Mouse (Mus musculus): Measurements from ENCODE around the gene Ncstn. TPM values are rescaled to one million over a fixed set of nuclear protein-coding genes. Genes with fewer than 3 reads are reported as not detected.
A peak's percentile ranks its signal among the peaks of the same experiment; 100 is the strongest.

The Ncstn gene
- polyA plus RNA-seq, 1 experiment from 2014 or later = 129 TPM

DNA sequence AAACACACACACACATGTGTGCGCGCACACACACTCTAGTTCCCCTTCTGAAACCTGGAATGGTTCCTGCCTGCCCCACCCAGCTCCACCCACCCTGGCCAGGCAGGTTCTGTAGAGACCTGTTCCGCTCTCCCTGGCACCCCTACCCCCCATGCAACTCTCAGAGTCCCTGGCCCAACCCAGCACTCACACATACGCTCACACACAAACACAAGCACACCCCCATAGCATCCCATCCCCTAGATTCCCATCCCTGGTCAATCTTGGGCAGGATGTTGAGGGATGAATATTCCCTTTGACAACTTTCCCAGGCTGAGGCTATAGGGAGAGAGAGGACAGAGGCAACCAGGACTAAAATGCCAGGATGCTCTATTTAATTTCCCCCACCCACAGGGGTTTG, 63.3 kb downstream of the Ncstn start:
- H3K4me2 ChIP-seq (ENCODE audit: low read length) = no peak overlapping the region
- TF ChIP-seq CTCF (IDR thresholded peaks at IDR 0.05; ENCODE audit: low read depth) = no peak
- peaks cover 32% of the 10 kb centered on the region for H3K4me1 ChIP-seq (replicated peaks; ENCODE audit: insufficient read depth, low read length)
- H3K27me3 ChIP-seq (ENCODE audit: insufficient read depth, low read length) = no peaks in the 10 kb centered on the region
- WGBS = 93% methylated on average over 4 of the region's 4 CpGs
- no peak overlapping the region for H3K9ac ChIP-seq (ENCODE audit: low read depth, low read length)
- H3K36me3 ChIP-seq (ENCODE audit: insufficient read depth, low read length) = no peaks in the 10 kb centered on the region
- H3K27ac ChIP-seq = no peak overlapping the region
- no peak for DNase-seq (ENCODE audit: low spot score)
- ATAC-seq (replicated peaks; ENCODE audit: low FRiP score, low read depth) = 0 out of 2 replicates have a peak, but pooled peaks have one; percentile 15
- no peaks in the 10 kb centered on the region for H3K9me3 ChIP-seq (replicated peaks; ENCODE audit: low read length)
- H3K4me3 ChIP-seq (replicated peaks; ENCODE audit: low read depth, low read length) = no peak overlapping the region

DNA sequence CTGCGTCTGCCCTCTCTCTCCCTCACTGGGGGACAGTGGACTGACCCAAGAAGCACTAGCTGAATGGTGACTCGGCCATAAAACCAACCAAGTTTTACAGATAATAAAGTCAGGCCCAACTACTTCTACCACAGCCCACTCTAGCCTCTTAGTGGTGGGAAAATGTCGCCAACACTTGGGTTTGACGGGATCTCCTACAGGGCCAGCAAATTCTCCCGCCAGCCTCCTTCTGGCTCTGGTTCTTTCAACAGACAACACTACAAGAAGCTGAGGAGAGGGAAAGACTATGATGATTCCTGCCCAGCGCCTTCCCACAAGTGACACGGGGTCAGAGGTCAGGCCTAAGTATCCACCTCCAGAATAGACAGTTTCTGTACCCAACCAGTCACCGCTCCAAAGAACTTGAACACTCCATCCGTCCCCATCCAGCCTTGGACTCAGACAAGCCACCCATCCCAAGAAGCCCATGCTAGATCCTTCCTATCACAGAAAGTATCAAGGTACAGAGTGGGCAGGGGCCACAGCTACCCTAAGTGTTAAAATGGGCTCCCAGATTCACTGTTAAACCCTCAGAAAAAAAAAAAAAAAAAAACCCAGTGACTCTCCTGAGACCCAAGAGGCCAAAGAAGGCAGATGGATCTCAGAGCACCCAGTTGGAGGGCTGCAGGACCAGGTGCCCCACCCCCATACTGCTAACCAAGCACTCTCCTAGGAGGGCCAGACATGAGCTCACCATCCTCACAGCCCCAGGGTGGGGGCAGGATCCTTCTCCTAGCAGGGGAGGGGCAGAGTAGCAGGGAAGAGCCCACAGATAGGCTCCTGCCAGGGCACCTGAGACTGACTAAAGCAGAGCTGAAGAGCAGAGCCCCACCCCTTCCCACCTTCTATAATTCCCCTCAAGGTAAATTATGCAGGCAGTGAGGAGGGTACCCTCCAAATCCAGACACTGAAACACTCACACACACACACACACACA, 64.0 kb downstream of the Ncstn start:
- Histone ChIP-seq H3K4me1 (replicated peaks; ENCODE audit: insufficient read depth, low read length) (peaks cover 28% of the 10 kb centered on the region), H3K36me3 (ENCODE audit: insufficient read depth, low read length) (no peaks in the 10 kb centered on the region), H3K4me3 (replicated peaks; ENCODE audit: low read depth, low read length) (no peak overlapping the region), H3K27me3 (ENCODE audit: insufficient read depth, low read length) (no peaks in the 10 kb centered on the region), H3K9ac (ENCODE audit: low read depth, low read length) (no peak overlapping the region), H3K27ac (no peak overlapping the region), H3K4me2 (ENCODE audit: low read length) (no peak overlapping the region), H3K9me3 (replicated peaks; ENCODE audit: low read length) (no peaks in the 10 kb centered on the region)
- no peak for DNase-seq (ENCODE audit: low spot score)
- WGBS = 84% methylated on average over 9 of the region's 9 CpGs
- no peak for ATAC-seq (replicated peaks; ENCODE audit: low FRiP score, low read depth)
- TF ChIP-seq CTCF (IDR thresholded peaks at IDR 0.05; ENCODE audit: low read depth) = no peak

DNA sequence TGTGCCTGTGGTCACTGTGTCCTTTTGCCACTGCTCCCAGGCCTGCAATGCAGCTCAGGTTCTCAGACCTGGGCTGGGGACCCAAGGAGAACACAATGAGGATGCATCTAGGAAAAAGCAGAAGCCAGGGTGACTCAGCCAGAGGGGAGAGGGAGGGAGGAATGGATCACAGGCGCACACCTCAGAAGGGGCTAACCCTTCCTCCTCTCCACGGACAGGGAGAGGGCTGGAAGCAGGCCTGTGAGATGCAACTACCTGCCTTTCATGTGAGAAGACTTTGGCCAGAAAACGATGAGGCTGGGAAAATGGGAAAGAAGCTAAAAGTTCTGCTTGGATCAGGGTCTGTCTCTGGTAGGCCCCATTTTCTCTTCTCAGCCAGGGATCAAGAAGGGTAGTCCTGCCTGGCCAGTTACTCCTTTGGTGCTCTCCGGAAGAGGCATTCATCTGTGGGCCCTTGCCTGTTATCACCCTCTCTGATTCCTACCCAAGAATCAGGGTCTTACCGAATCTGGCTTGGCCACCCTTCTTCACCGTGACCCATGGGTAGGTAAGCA, 65.0 kb downstream of the Ncstn start:
- no peak overlapping the region for H3K27ac ChIP-seq
- H3K4me1 ChIP-seq (replicated peaks; ENCODE audit: insufficient read depth, low read length) = peaks cover 28% of the 10 kb centered on the region
- no peaks in the 10 kb centered on the region for H3K36me3 ChIP-seq (ENCODE audit: insufficient read depth, low read length)
- no peak overlapping the region for H3K4me3 ChIP-seq (replicated peaks; ENCODE audit: low read depth, low read length)
- no peak overlapping the region for H3K4me2 ChIP-seq (ENCODE audit: low read length)
- DNase-seq (ENCODE audit: low spot score) = no peak
- H3K27me3 ChIP-seq (ENCODE audit: insufficient read depth, low read length) = no peaks in the 10 kb centered on the region
- no peak for ATAC-seq (replicated peaks; ENCODE audit: low FRiP score, low read depth)
- WGBS = 67% methylated on average over 6 of the region's 6 CpGs
- H3K9ac ChIP-seq (ENCODE audit: low read depth, low read length) = no peak overlapping the region
- H3K9me3 ChIP-seq (replicated peaks; ENCODE audit: low read length) = no peaks in the 10 kb centered on the region
- TF ChIP-seq CTCF (IDR thresholded peaks at IDR 0.05; ENCODE audit: low read depth) = no peak

DNA sequence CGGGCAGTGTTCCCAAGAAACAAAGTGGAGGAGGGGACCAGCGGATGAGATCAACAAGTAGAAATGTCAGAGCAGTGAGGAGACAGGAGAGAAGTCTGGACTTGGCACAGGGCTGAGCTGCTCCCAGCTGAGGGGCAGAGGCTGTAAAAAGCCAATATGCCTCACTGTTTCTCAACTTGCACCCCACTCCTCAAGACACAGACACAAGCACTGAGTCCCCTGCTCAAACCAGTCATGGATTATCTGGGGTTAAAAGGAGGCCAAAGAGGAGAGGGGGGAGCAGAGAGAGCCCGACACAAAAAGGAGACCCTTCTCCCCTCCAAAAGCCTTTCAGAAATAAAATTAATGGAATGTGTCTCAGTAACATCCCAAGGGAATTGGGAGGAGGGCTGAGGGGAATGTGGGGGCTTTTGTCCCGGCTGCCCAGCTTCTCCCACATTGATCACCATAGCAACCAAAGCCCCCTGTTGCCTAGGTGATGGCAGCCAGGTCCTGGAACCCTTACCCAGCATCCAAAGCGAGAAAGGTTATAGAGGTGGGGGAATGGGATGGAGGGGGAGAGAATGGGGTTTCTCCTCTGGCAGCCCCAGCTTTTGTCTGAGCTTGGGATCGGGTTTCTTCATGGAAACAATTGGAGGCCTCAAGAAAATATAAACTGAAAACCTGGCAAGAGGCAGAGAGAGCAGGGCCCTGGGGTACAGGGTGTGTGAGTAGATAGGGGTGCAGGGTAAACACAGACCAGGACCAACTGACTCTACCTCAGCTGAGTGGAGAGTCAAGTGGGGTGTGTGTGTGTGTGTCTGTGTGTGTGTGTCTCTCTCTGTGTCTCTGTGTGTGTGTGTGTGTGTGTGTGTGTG, 65.7 kb downstream of the Ncstn start:
- no peak overlapping the region for H3K4me2 ChIP-seq (ENCODE audit: low read length)
- no peaks in the 10 kb centered on the region for H3K27me3 ChIP-seq (ENCODE audit: insufficient read depth, low read length)
- H3K9me3 ChIP-seq (replicated peaks; ENCODE audit: low read length) = no peaks in the 10 kb centered on the region
- peak; percentile 65 for DNase-seq (ENCODE audit: low spot score)
- H3K4me1 ChIP-seq (replicated peaks; ENCODE audit: insufficient read depth, low read length) = peaks cover 28% of the 10 kb centered on the region
- H3K4me3 ChIP-seq (replicated peaks; ENCODE audit: low read depth, low read length) = no peak overlapping the region
- H3K9ac ChIP-seq (ENCODE audit: low read depth, low read length) = peak overlapping the region; percentile 35; the same call in 1 of the 2 replicates
- ATAC-seq (replicated peaks; ENCODE audit: low FRiP score, low read depth) = no peak
- H3K36me3 ChIP-seq (ENCODE audit: insufficient read depth, low read length) = no peaks in the 10 kb centered on the region
- WGBS = 21% methylated on average over 6 of the region's 6 CpGs
- peak overlapping the region; percentile 57; the same call in 1 of the 2 replicates for H3K27ac ChIP-seq
- no peak for TF ChIP-seq CTCF (IDR thresholded peaks at IDR 0.05; ENCODE audit: low read depth)

DNA sequence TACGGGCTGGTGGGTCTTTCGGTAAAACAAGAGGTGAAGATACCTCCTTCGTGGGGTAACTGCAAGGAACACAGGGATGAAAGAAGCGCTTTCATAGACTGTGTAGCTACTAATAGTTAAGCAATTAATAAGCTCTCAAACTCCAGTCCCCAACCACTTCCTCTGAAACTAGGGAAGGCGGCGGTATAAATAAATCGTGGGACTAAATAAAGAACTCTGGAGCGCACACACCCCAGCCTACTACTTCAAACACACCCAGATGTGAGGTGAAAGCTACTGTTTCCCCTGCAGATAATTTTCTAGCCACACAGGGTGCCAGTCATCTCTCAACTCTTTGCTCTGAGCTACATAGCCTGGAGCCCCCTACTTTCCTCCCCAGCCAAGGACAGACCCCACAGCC, 66.6 kb downstream of the Ncstn start:
- H3K4me2 ChIP-seq (ENCODE audit: low read length) = peak overlapping the region; percentile 31; the same call in 1 of the 2 replicates
- ATAC-seq (replicated peaks; ENCODE audit: low FRiP score, low read depth) = no peak
- no peaks in the 10 kb centered on the region for H3K36me3 ChIP-seq (ENCODE audit: insufficient read depth, low read length)
- peak overlapping the region; percentile 57; the same call in 1 of the 2 replicates for H3K27ac ChIP-seq
- H3K9me3 ChIP-seq (replicated peaks; ENCODE audit: low read length) = no peaks in the 10 kb centered on the region
- peaks cover 28% of the 10 kb centered on the region for H3K4me1 ChIP-seq (replicated peaks; ENCODE audit: insufficient read depth, low read length)
- 42% methylated on average over 8 of the region's 8 CpGs for WGBS
- H3K27me3 ChIP-seq (ENCODE audit: insufficient read depth, low read length) = no peaks in the 10 kb centered on the region
- DNase-seq (ENCODE audit: low spot score) = peak; percentile 56
- 0 out of 2 replicates have a peak overlapping the region, but pooled peaks have one; percentile 18 for H3K9ac ChIP-seq (ENCODE audit: low read depth, low read length)
- no peak for TF ChIP-seq CTCF (IDR thresholded peaks at IDR 0.05; ENCODE audit: low read depth)
- no peak overlapping the region for H3K4me3 ChIP-seq (replicated peaks; ENCODE audit: low read depth, low read length)

Other genes with a start within 250 kb of the Ncstn start
- 1.7 and 1.8 TPM in 2 replicates for gene Cd84, start 243.1 kb downstream of the Ncstn start, polyA plus RNA-seq (2015; fragmentation: Nextera tagmentation; extraction: Ambion mirVana)
- not detected in 2 replicates for gene Gm10521, start 187.1 kb downstream of the Ncstn start, polyA plus RNA-seq (2015; fragmentation: Nextera tagmentation; extraction: Ambion mirVana)
- 0.27 and 0.36 TPM in 2 replicates for gene Slamf6, start 165.3 kb downstream of the Ncstn start, polyA plus RNA-seq (2015; fragmentation: Nextera tagmentation; extraction: Ambion mirVana)
- 13.6 and 13.8 TPM in 2 replicates for gene Vangl2, start 54.4 kb downstream of the Ncstn start, polyA plus RNA-seq (2015; fragmentation: Nextera tagmentation; extraction: Ambion mirVana)
- gene Nhlh1, start 25.2 kb downstream of the Ncstn start, polyA plus RNA-seq (2015; fragmentation: Nextera tagmentation; extraction: Ambion mirVana) = not detected in 2 replicates
- gene Copa, start 266 bp downstream of the Ncstn start, polyA plus RNA-seq (2015; fragmentation: Nextera tagmentation; extraction: Ambion mirVana) = 143 and 163 TPM in 2 replicates
- 133 and 136 TPM in 2 replicates for gene Pex19, start 44.0 kb upstream of the Ncstn start, polyA plus RNA-seq (2015; fragmentation: Nextera tagmentation; extraction: Ambion mirVana)
- 110 and 123 TPM in 2 replicates for gene Dcaf8, start 65.3 kb upstream of the Ncstn start, polyA plus RNA-seq (2015; fragmentation: Nextera tagmentation; extraction: Ambion mirVana)
- 91.8 and 103 TPM in 2 replicates for gene Pea15a, start 124.0 kb upstream of the Ncstn start, polyA plus RNA-seq (2015; fragmentation: Nextera tagmentation; extraction: Ambion mirVana)
- 2.4 and 3.1 TPM in 2 replicates for gene Casq1, start 137.1 kb upstream of the Ncstn start, polyA plus RNA-seq (2015; fragmentation: Nextera tagmentation; extraction: Ambion mirVana)
- not detected in 2 replicates for gene Atp1a4, start 175.6 kb upstream of the Ncstn start, polyA plus RNA-seq (2015; fragmentation: Nextera tagmentation; extraction: Ambion mirVana)
- 39.0 and 43.0 TPM in 2 replicates for gene Igsf8, start 178.8 kb upstream of the Ncstn start, polyA plus RNA-seq (2015; fragmentation: Nextera tagmentation; extraction: Ambion mirVana)
- 1.6 and 2.0 TPM in 2 replicates for gene Atp1a2, start 215.3 kb upstream of the Ncstn start, polyA plus RNA-seq (2015; fragmentation: Nextera tagmentation; extraction: Ambion mirVana)
- gene Kcnj9, start 246.5 kb upstream of the Ncstn start, polyA plus RNA-seq (2015; fragmentation: Nextera tagmentation; extraction: Ambion mirVana) = 0.03 and 0.06 TPM in 2 replicates

All from kidney, postnatal 0 days (tissue).